Mouse (Mus musculus) heart, embryonic 16.5 days (tissue): ENCODE measurements around the gene Tom1. TPM values are rescaled to one million over a fixed set of nuclear protein-coding genes. Genes with fewer than 3 reads are reported as not detected.
A peak's percentile ranks its signal among the peaks of the same experiment; 100 is the strongest.

ENCODE experiments used
- ATAC-seq: fragments of 200-750 bp; cut with Nextera tagmentation; replicated peaks from 2 replicates; pipeline ENCODE4 v1.8.0; 2017; ENCODE audit warnings: moderate number of reproducible peaks; ENCODE audit not compliant: insufficient read depth, low FRiP score; ENCODE audit errors: extremely low read depth
- H3K27ac ChIP-seq: fragments of 300-500 bp; sonication (generic); 2 replicates; pipeline ENCODE4 v1.5.1; 2014; ENCODE audit warnings: mild to moderate bottlenecking, low read length, control low read depth, moderate library complexity
- H3K27me3 ChIP-seq: fragments of 300-500 bp; sonication (generic); 2 replicates; pipeline ENCODE4 v1.6.1; 2014; ENCODE audit warnings: low read length, mixed read lengths; ENCODE audit not compliant: control insufficient read depth, insufficient read depth
- H3K36me3 ChIP-seq: fragments of 300-500 bp; sonication (generic); 2 replicates; pipeline ENCODE4 v1.6.1; 2014; ENCODE audit not compliant: control insufficient read depth, insufficient read depth
- H3K4me1 ChIP-seq: fragments of 300-500 bp; sonication (generic); 2 replicates; pipeline ENCODE4 v1.6.1; 2014; ENCODE audit warnings: low read length, mixed read lengths; ENCODE audit not compliant: control insufficient read depth, insufficient read depth
- H3K4me2 ChIP-seq: fragments of 300-500 bp; sonication (generic); 2 replicates; pipeline ENCODE4 v1.6.1; 2014; ENCODE audit warnings: low read depth, mild to moderate bottlenecking, control low read depth, low read length
- H3K4me3 ChIP-seq: fragments of 300-500 bp; sonication (generic); 2 replicates; pipeline ENCODE4 v1.5.1; 2014; ENCODE audit warnings: mild to moderate bottlenecking, control low read depth, low read length
- H3K9ac ChIP-seq: fragments of 300-500 bp; sonication (generic); 2 replicates; pipeline ENCODE4 v1.6.1; 2014; ENCODE audit warnings: low read length, control low read depth
- H3K9me3 ChIP-seq: fragments of 300-500 bp; sonication (generic); replicated peaks from 2 replicates; pipeline ENCODE4 v1.6.1; 2016; ENCODE audit warnings: low read length; ENCODE audit not compliant: control insufficient read depth
- WGBS: fragments of 180-500 bp; shearing (Covaris S2); extraction: QIAGEN DNeasy Blood & Tissue Kit; methylation state at CpG from one replicate; pipeline ENCODE4 v1.1.7; 2014; 5-methylcytosine and 5-hydroxymethylcytosine counted together
- polyA plus RNA-seq: library from polyadenylated mRNA; unstranded; fragments of >200 nt; fragmentation: Nextera tagmentation; extraction: Ambion mirVana; gene quantifications from 2 replicates; pipeline ENCODE4 v1.2.1, GENCODE M21; 2015

The Tom1 gene
- polyA plus RNA-seq, 1 experiment from 2014 or later = 42.3 TPM

GRCm38 (mm10) chr8:75088989-75089881, 55.7 kb downstream of the Tom1 start:
- Histone ChIP-seq H3K4me3 (peak overlapping the region; percentile 6), H3K36me3 (no peaks in the 10 kb centered on the region), H3K4me2 (peak overlapping the region; percentile 53), H3K4me1 (peaks cover 16% of the 10 kb centered on the region), H3K27ac (peak overlapping the region; percentile 77), H3K27me3 (no peaks in the 10 kb centered on the region), H3K9me3 (no peaks in the 10 kb centered on the region), H3K9ac (peak overlapping the region; percentile 62)
- ATAC-seq = peak; percentile 24
- 8% methylated on average over 6 of the region's 6 CpGs for WGBS

GRCm38 (mm10) chr8:75090781-75091365, 57.4 kb downstream of the Tom1 start:
- H3K27ac ChIP-seq = no peak overlapping the region
- no peaks in the 10 kb centered on the region for H3K36me3 ChIP-seq
- H3K27me3 ChIP-seq = no peaks in the 10 kb centered on the region
- H3K4me2 ChIP-seq = no peak overlapping the region
- H3K4me3 ChIP-seq = no peak overlapping the region
- H3K9ac ChIP-seq = no peak overlapping the region
- no peak for ATAC-seq
- H3K9me3 ChIP-seq = no peaks in the 10 kb centered on the region
- 73% methylated on average over 4 of the region's 4 CpGs for WGBS
- peaks cover 15% of the 10 kb centered on the region for H3K4me1 ChIP-seq

DNA sequence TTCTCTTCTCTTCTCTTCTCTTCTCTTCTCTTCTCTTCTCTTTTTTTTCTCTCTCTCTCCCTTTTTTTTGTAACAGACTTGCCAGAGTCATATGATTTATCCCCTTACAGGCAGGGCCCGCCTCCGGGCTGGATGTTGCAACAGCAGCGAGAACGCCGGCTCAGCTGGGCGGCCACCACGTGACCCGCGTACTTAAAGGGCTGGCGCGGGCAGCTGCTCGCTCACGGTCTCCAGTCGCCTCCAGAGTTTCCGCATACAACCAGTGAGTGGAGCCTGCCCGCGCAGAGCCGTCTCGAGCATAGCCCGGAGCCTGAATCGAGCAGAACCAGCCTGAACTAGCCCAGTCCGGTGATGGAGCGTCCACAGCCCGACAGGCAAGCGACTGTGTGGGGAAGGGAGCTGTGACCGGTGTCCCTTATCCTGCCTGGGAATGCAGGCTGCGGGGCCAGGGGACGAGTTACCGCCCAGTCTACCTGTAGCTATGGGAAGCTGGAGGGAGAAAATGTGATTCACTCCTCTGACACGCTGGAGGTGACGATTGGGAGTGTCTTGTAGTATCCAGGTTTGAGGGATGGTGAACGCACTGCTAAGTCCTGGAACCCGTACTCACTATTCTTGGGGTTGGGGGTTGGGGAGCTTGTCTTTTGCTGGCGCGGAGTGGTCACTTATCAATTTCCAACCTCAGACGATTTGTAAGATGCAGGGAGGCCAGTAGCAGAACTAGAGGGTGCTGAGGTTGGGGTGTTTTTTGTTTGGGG, 60.1 kb downstream of the Tom1 start, which contains the start of gene Hmox1:
Gene Hmox1 (plus strand): TSS at position 223 of the 758 bp plus-strand sequence.
- WGBS = 1% methylated on average over 36 of the region's 36 CpGs
- Histone ChIP-seq H3K9me3 (no peaks in the 10 kb centered on the region), H3K36me3 (no peaks in the 10 kb centered on the region), H3K27me3 (no peaks in the 10 kb centered on the region), H3K9ac (peak within 1 kb of the TSS; percentile 75), H3K4me1 (peaks cover 15% of the 10 kb centered on the region), H3K4me2 (peak within 1 kb of the TSS; percentile 79), H3K4me3 (peak within 1 kb of the TSS; percentile 63), H3K27ac (0 out of 2 replicates have a peak within 1 kb of the TSS, but pooled peaks have one; percentile 29)
- ATAC-seq = peak; percentile 94

GRCm38 (mm10) chr8:75102956-75103355, 69.5 kb downstream of the Tom1 start:
- 70% methylated on average over 4 of the region's 4 CpGs for WGBS

DNA sequence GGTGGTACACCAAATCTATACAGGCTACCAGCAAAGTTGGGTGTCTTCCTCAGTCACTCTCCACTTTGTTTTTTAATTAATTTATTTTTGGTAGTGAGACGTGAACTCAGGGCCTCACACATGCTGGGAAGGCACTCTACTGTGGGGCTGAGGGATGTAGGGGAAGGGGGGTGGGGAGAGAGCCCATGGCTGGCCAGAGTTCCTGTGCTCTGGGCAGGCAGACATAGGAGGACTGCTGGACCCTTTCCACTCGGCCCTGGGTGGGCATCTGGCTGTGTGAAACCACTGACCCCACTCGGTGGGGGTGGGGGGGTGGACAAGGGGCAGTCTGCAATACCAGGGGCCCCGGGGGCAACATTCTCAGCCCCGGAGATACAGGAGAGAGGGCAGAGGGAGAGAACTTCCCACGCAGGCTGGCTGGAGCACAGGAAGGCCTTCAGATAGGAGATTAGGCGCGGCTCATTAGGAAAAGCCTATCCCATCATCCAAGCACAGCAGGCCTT, 69.9 kb downstream of the Tom1 start:
- Histone ChIP-seq H3K27ac (no peak overlapping the region), H3K36me3 (peaks cover 6% of the 10 kb centered on the region; the same call in 1 of the 2 replicates), H3K9ac (no peak overlapping the region), H3K4me3 (no peak overlapping the region), H3K9me3 (no peaks in the 10 kb centered on the region), H3K4me2 (no peak overlapping the region), H3K27me3 (no peaks in the 10 kb centered on the region), H3K4me1 (peaks cover 3% of the 10 kb centered on the region; the same call in 1 of the 2 replicates)
- 0 out of 2 replicates have a peak, but pooled peaks have one; percentile 32 for ATAC-seq
- WGBS = 42% methylated on average over 8 of the region's 8 CpGs

More at GRCm38 (mm10) chr8:75102956-75103355, 69.5 kb downstream of the Tom1 start:
- Histone ChIP-seq H3K4me2 (no peak overlapping the region), H3K4me1 (no peaks in the 10 kb centered on the region), H3K27me3 (no peaks in the 10 kb centered on the region), H3K27ac (no peak overlapping the region), H3K9ac (no peak overlapping the region), H3K36me3 (peaks cover 6% of the 10 kb centered on the region; the same call in 1 of the 2 replicates), H3K4me3 (no peak overlapping the region), H3K9me3 (no peaks in the 10 kb centered on the region)
- no peak for ATAC-seq

DNA sequence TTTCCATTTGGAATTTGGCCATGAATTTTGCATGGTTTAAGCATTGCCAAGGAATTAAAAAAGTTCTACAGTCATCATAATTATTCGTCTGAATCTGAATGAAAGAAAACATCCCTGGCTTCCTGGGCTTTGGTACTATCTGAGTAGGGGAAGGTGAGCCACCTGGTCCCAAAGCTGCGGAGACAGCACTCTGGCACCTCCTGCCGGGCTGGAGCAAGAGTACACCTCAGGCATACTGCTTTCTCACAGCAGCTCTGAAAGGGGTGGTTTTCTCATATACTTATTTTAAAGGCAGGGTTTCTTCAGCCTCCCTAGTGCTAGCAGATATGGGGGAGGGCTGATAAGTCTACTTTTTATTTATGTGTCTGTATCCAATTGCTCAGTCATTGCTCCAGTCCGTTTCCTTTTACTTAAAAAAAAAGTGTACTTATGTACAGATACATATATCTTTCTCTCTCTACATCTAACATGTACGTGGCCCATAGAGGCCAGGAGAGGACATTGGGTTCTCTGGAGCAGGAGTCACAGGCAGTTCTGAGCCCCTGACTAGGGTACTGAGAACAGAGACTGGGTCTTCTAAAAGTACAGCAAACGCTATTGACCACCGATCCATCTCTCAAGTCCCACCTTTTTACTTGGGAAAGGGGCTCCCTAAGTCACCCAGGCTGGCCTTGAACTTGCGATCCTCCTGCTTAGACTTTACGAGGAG, 75.2 kb downstream of the Tom1 start:
- Histone ChIP-seq H3K4me3 (peak overlapping the region; percentile 78), H3K9ac (peak overlapping the region; percentile 81), H3K27me3 (no peaks in the 10 kb centered on the region), H3K4me2 (peak overlapping the region; percentile 91), H3K9me3 (no peaks in the 10 kb centered on the region), H3K27ac (peak overlapping the region; percentile 84), H3K36me3 (peaks cover 12% of the 10 kb centered on the region), H3K4me1 (peaks cover 17% of the 10 kb centered on the region)
- peak; percentile 76 for ATAC-seq
- under 1% methylated on average over 9 of the region's 9 CpGs for WGBS

DNA sequence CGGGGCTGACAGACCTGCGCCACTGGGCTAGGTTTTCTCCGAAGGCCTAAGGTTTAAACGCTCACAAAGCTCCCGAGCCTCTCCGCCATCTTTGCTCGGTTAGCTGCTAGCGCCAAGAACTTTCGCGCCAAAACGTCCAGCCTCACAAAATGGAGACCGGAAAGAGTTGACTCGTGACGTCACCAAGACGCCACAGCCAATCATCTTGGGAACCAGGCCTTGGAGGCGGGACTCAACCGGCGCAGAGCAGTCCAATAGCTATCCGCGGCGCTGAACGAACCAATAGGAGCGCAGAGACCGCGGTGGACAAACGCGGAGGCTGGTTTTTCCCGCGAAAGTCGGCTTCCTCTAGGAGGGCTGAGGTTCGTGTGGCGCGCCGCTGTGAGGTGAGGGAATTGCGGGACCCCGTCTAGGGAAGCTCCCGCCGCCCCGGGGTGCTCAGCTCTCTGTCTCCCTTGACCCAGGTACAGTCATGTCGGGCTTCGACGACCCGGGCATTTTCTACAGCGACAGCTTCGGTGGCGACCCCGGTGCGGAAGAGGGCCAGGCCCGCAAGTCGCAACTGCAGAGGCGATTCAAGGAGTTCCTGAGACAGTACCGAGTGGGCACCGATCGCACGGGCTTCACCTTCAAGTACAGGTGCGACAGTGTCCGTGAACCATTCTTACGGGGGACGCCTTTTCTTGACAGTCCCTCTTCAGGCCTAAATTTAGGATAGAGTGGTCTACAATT, 75.9 kb downstream of the Tom1 start, which contains the start of gene Mcm5:
Gene Mcm5 (plus strand): TSS at position 334 of the 732 bp plus-strand sequence.
- WGBS = under 1% methylated on average over 59 of the region's 59 CpGs
- H3K4me3 ChIP-seq = peak within 1 kb of the TSS; percentile 78

More for the DNA sequence above, 75.9 kb downstream of the Tom1 start, which contains the start of gene Mcm5:
- peaks cover 17% of the 10 kb centered on the region for H3K4me1 ChIP-seq
- H3K4me2 ChIP-seq = peak within 1 kb of the TSS; percentile 91
- H3K27me3 ChIP-seq = no peaks in the 10 kb centered on the region
- ATAC-seq = peak; percentile 98
- no peaks in the 10 kb centered on the region for H3K9me3 ChIP-seq
- H3K9ac ChIP-seq = peak within 1 kb of the TSS; percentile 81
- peaks cover 18% of the 10 kb centered on the region for H3K36me3 ChIP-seq
- peak within 1 kb of the TSS; percentile 84 for H3K27ac ChIP-seq
